Mouse (Mus musculus) ES-E14 (cell line): Measurements from ENCODE around the gene Pheta1. TPM values are rescaled to one million over a fixed set of nuclear protein-coding genes. Genes with fewer than 3 reads are reported as not detected.

Source experiments
- DNase-seq: peaks from one replicate; pipeline ENCODE4 v3.0.0-alpha.2; 2013; ENCODE audit warnings: low read depth, low spot score
- H3K27ac ChIP-seq: 2 replicates; pipeline ENCODE4 v1.5.1; 2012; ENCODE audit warnings: low read depth, mild to moderate bottlenecking, low read length, moderate library complexity, mixed read lengths; ENCODE audit not compliant: poor library complexity, insufficient read depth, severe bottlenecking
- H3K36me3 ChIP-seq: 2 replicates; pipeline ENCODE4 v1.6.1; 2012; ENCODE audit warnings: mild to moderate bottlenecking, low read length, moderate library complexity, mixed read lengths; ENCODE audit not compliant: control insufficient read depth, poor library complexity, insufficient read depth, severe bottlenecking
- H3K4me1 ChIP-seq, 2 experiments: fragments of 150-350 bp in 1 of 2; sonication (generic) in 1 of 2; 2 replicates each; pipeline ENCODE4 v1.6.1; 2012; ENCODE audit warnings: low read length in 2 of 2, mild to moderate bottlenecking in 1 of 2, mixed read lengths in 1 of 2; ENCODE audit not compliant: control insufficient read depth in 2 of 2, insufficient read depth in 2 of 2, poor library complexity in 1 of 2
- H3K4me3 ChIP-seq, 2 experiments: fragments of 150-350 bp in 1 of 2; sonication (generic) in 1 of 2; 2 replicates each; pipeline ENCODE4 v1.5.1; 2012; ENCODE audit warnings: low read length in 2 of 2, low read depth in 1 of 2, mild to moderate bottlenecking in 1 of 2, mixed read lengths in 1 of 2; ENCODE audit not compliant: insufficient read depth in 1 of 2, poor library complexity in 1 of 2, severe bottlenecking in 1 of 2
- H3K9ac ChIP-seq: 2 replicates; pipeline ENCODE4 v1.6.1; 2012; ENCODE audit warnings: low read depth, mild to moderate bottlenecking, low read length, mixed read lengths; ENCODE audit not compliant: poor library complexity, insufficient read depth, severe bottlenecking
- H3K9me3 ChIP-seq: fragments of 150-350 bp; sonication (generic); 2 replicates; pipeline ENCODE4 v1.6.1; 2012; ENCODE audit warnings: low read depth, mild to moderate bottlenecking, low read length; ENCODE audit not compliant: control insufficient read depth, insufficient read depth
- CHD2 ChIP-seq: IDR thresholded peaks from 2 replicates; pipeline ENCODE4 v1.6.1; 2014; ENCODE audit warnings: mild to moderate bottlenecking, low read depth, low read length, inconsistent platforms
- HCFC1 ChIP-seq: IDR thresholded peaks from 2 replicates; pipeline ENCODE4 v1.6.1; 2012; ENCODE audit warnings: low read length, inconsistent platforms, borderline replicate concordance; ENCODE audit not compliant: insufficient read depth
- MAFK ChIP-seq: IDR thresholded peaks from 2 replicates; pipeline ENCODE4 v1.6.1; 2014; ENCODE audit warnings: mild to moderate bottlenecking, low read depth, low read length, inconsistent platforms; ENCODE audit not compliant: insufficient read depth
- ZC3H11A ChIP-seq: IDR thresholded peaks from 2 replicates; pipeline ENCODE4 v1.6.1; 2012; ENCODE audit warnings: low read depth, mild to moderate bottlenecking, inconsistent platforms, low read length, borderline replicate concordance
- ZNF384 ChIP-seq: IDR thresholded peaks from 2 replicates; pipeline ENCODE4 v1.6.1; 2012; ENCODE audit warnings: low read depth, low read length, inconsistent platforms
- in situ Hi-C, 2 experiments: fragments of 600-800 bp; cut with MboI; formaldehyde crosslinking; loops; one replicate each; pipeline ENCODE4 v1.15.1; 2025; ENCODE audit warnings: low sequenced_read_pairs in 2 of 2, inconsistent platforms in 1 of 2; ENCODE audit not compliant: unreplicated experiment in 2 of 2
- total RNA-seq: library from RNA; depleted of rRNA; stranded (reverse); fragments of 300-350 nt; gene quantifications from 2 replicates; pipeline ENCODE4 v1.2.3, GENCODE M21; 2012

Gene Pheta1
- total RNA-seq, 1 experiment, result 13.6 TPM

- TF ChIP-seq MAFK (no peak), CHD2 (no peak), ZNF384 (no peak), HCFC1 (no peak), ZC3H11A (no peak)
Measured at GRCm38 (mm10) chr5:121878703-121879102, 29.9 kb downstream of the Pheta1 start.

DNA sequence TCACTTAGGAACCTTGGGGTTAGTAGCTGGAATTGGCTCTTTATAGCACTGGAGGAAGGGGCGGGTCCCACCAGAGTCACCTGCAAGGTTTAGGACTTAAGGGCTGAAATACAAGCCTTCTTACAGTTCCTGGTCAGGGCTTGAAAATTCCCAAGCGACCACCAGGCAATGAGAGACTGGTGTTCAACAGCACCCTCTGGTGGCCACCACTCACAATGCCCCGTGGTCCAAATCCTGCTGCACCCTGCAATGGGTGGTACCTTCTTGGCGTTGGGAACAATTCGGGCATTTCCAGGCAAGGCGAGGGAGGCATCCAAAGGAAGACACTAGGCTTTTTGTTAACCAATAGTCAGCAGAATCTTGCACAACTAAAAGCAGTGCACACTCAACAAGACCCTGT lies 30.4 kb downstream of the Pheta1 start:
- in situ Hi-C loops, result no loop called here
- Histone ChIP-seq H3K36me3 (no peaks in the 10 kb centered on the region), H3K9me3 (no peaks in the 10 kb centered on the region), H3K4me1 (peaks cover 0 to 10% of the 10 kb centered on the region in 2 experiments; a peak in 2 of 4 replicates), H3K9ac (no peak overlapping the region), H3K4me3 (no peak overlapping the region), H3K27ac (no peak overlapping the region)
- DNase-seq, result peak; percentile 66
- TF ChIP-seq ZC3H11A, result no peak
- no peak for TF ChIP-seq CHD2
- TF ChIP-seq HCFC1, result no peak
- no peak for TF ChIP-seq MAFK
- TF ChIP-seq ZNF384, result no peak

More at GRCm38 (mm10) chr5:121878703-121879102, 29.9 kb downstream of the Pheta1 start:
- peaks cover 0 to 9% of the 10 kb centered on the region in 2 experiments; a peak in 2 of 4 replicates for H3K4me1 ChIP-seq
- H3K9me3 ChIP-seq, result no peaks in the 10 kb centered on the region
- H3K36me3 ChIP-seq, result no peaks in the 10 kb centered on the region
- no peak overlapping the region for H3K9ac ChIP-seq
- in situ Hi-C loops, result no loop called here
- H3K4me3 ChIP-seq, result no peak overlapping the region
- no peak for DNase-seq
- no peak overlapping the region for H3K27ac ChIP-seq

GRCm38 (mm10) chr5:121883356-121883755 lies 34.6 kb downstream of the Pheta1 start:
- Histone ChIP-seq H3K9ac (no peak overlapping the region), H3K27ac (no peak overlapping the region), H3K36me3 (no peaks in the 10 kb centered on the region), H3K9me3 (no peaks in the 10 kb centered on the region), H3K4me3 (no peak overlapping the region), H3K4me1 (peaks cover 0 to 10% of the 10 kb centered on the region in 2 experiments; a peak in 2 of 4 replicates)
- DNase-seq, result no peak
- TF ChIP-seq MAFK, result no peak
- TF ChIP-seq HCFC1, result no peak
- TF ChIP-seq ZC3H11A, result no peak
- no peak for TF ChIP-seq ZNF384
- TF ChIP-seq CHD2, result no peak
- in situ Hi-C loops, result no loop called here

- in situ Hi-C loops, result no loop called here
- H3K27ac ChIP-seq, result no peak overlapping the region
- H3K9ac ChIP-seq, result no peak overlapping the region
- DNase-seq, result no peak
- H3K36me3 ChIP-seq, result no peaks in the 10 kb centered on the region
- TF ChIP-seq HCFC1 (no peak), ZNF384 (no peak; the same call in 1 of the 2 replicates), CHD2 (no peak), ZC3H11A (no peak), MAFK (no peak)
- H3K9me3 ChIP-seq, result no peaks in the 10 kb centered on the region
- peaks cover 0 to 5% of the 10 kb centered on the region in 2 experiments; a peak in 2 of 4 replicates for H3K4me1 ChIP-seq
- no peak overlapping the region for H3K4me3 ChIP-seq
Measured at GRCm38 (mm10) chr5:121889375-121889774, 40.6 kb downstream of the Pheta1 start.

DNA sequence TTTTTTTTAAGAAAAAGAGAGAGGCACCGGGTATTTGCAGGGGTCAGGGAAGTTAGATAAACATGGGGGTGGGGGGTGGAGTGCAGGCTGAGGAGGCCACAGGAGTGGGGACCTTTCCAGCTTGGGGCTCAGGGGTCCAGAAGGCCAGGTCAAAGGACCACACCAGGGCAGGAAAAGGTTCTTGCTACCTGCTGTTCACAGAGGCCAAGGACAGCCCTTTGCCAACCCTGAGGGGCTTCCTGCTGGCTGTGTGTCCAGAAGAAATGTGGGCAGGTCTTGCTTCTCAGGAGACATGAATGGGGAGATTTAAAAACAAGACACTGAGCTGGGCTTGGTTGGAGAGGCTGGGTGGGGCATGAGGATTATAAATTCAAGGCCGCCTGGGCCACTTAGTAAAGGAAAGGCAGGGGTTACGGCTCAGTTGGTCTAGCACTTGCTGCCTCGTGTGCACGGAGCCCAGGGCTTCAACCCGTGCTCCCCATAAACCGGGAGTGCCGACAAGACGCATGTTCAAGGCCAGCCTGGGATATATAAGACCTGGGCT lies 41.1 kb downstream of the Pheta1 start:
- no peak for TF ChIP-seq ZC3H11A
- TF ChIP-seq MAFK, result no peak
- TF ChIP-seq HCFC1, result no peak
- no peak for TF ChIP-seq ZNF384
- TF ChIP-seq CHD2, result no peak
- DNase-seq, result no peak
- no peak overlapping the region for H3K27ac ChIP-seq

More for the DNA sequence above, 41.1 kb downstream of the Pheta1 start:
- H3K9ac ChIP-seq, result no peak overlapping the region
- in situ Hi-C loops, result no loop called here
- H3K9me3 ChIP-seq, result no peaks in the 10 kb centered on the region
- no peaks in the 10 kb centered on the region for H3K36me3 ChIP-seq
- H3K4me3 ChIP-seq, result no peak overlapping the region
- H3K4me1 ChIP-seq, result peaks cover 0 to 5% of the 10 kb centered on the region in 2 experiments; a peak in 2 of 4 replicates
